Mouse (Mus musculus) stomach, embryonic 14.5 days (tissue): ENCODE data around the gene Bzw1. TPM values are rescaled to one million over a fixed set of nuclear protein-coding genes. Genes with fewer than 3 reads are reported as not detected.
A peak's percentile ranks its signal among the peaks of the same experiment; 100 is the strongest.

Experiments used
- ATAC-seq: fragments of 200-750 bp; cut with Nextera tagmentation; 2 replicates; pipeline ENCODE4 v1.8.0; 2017; ENCODE audit warnings: low read depth, moderate TSS enrichment; ENCODE audit not compliant: insufficient number of reproducible peaks, insufficient read depth, low FRiP score
- H3K27ac ChIP-seq: fragments of 300-500 bp; sonication (generic); 2 replicates; pipeline ENCODE4 v1.5.1; 2014; ENCODE audit warnings: mild to moderate bottlenecking, low read length, moderate library complexity, mixed read lengths
- H3K27me3 ChIP-seq: fragments of 300-500 bp; sonication (generic); 2 replicates; pipeline ENCODE4 v1.6.1; 2014; ENCODE audit warnings: low read length, control low read depth, mixed read lengths; ENCODE audit not compliant: control insufficient read depth, insufficient read depth
- H3K36me3 ChIP-seq: fragments of 300-500 bp; sonication (generic); 2 replicates; pipeline ENCODE4 v1.6.1; 2014; ENCODE audit warnings: mild to moderate bottlenecking, control low read depth, low read length, moderate library complexity, mixed read lengths; ENCODE audit not compliant: control insufficient read depth, insufficient read depth
- H3K4me1 ChIP-seq: fragments of 300-500 bp; sonication (generic); 2 replicates; pipeline ENCODE4 v1.6.1; 2014; ENCODE audit warnings: low read length, control low read depth, mixed read lengths; ENCODE audit not compliant: control insufficient read depth, insufficient read depth
- H3K4me2 ChIP-seq: fragments of 300-500 bp; sonication (generic); replicated peaks from 2 replicates; pipeline ENCODE4 v1.6.1; 2014; ENCODE audit warnings: low read depth, low read length, control low read depth
- H3K4me3 ChIP-seq: fragments of 300-500 bp; sonication (generic); 2 replicates; pipeline ENCODE4 v1.5.1; 2014; ENCODE audit warnings: low read depth, low read length, control low read depth
- H3K9ac ChIP-seq: fragments of 300-500 bp; sonication (generic); replicated peaks from 2 replicates; pipeline ENCODE4 v1.6.1; 2014; ENCODE audit warnings: low read depth, mild to moderate bottlenecking, control low read depth, low read length, moderate library complexity, mixed read lengths
- H3K9me3 ChIP-seq: fragments of 300-500 bp; sonication (generic); 2 replicates; pipeline ENCODE4 v1.6.1; 2016; ENCODE audit warnings: low read depth, low read length, control low read depth; ENCODE audit not compliant: control insufficient read depth
- WGBS: fragments of 180-500 bp; shearing (Covaris S2); extraction: QIAGEN DNeasy Blood & Tissue Kit; methylation state at CpG from one replicate; pipeline ENCODE4 v1.1.7; 2014; 5-methylcytosine and 5-hydroxymethylcytosine counted together
- polyA plus RNA-seq: library from polyadenylated mRNA; unstranded; fragments of >200 nt; fragmentation: Nextera tagmentation; extraction: Ambion mirVana; gene quantifications from 2 replicates; pipeline ENCODE4 v1.2.1, GENCODE M21; 2014

The Bzw1 gene
- polyA plus RNA-seq, 1 experiment from 2014 or later = 362 TPM

DNA sequence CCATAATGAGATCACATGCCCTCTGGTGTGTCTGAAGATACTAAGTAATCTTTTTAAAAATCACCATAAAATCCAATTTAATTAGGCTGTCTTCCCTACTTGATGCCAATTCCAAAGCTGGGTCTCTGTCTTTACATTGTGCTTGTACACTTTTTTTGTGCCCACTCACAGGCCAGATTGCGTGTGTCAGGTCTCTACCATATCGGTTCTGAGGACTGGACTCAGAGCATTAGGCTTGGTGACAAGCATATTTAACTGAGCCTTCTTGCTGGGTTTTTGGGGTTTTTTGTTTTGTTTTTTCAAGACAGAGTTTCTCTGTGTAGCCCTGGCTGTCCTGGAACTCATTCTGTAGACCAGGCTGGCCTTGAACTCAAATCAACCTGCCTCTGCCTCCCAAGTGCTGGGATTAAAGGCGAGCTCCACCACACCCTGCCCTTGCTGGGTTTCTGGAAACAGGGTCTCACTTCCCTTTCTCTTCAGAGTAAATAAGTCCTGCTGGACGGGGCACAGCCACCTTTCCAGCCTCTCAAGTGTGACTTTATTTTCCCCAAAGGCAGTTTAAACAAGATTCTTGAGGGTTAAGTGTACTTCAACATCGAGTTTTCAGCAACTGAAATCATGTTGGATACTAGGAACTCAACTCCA lies 17.0 kb downstream of the Bzw1 start:
- no peaks in the 10 kb centered on the region for H3K27me3 ChIP-seq
- H3K9me3 ChIP-seq = no peaks in the 10 kb centered on the region
- no peak overlapping the region for H3K27ac ChIP-seq
- ATAC-seq = no peak
- H3K4me2 ChIP-seq = no peak overlapping the region
- peaks cover 70% of the 10 kb centered on the region for H3K36me3 ChIP-seq
- no peaks in the 10 kb centered on the region for H3K4me1 ChIP-seq
- no peak overlapping the region for H3K9ac ChIP-seq
- no peak overlapping the region for H3K4me3 ChIP-seq
- 77% methylated on average over 5 of the region's 5 CpGs for WGBS

GRCm38 (mm10) chr1:58410198-58410588 lies 17.5 kb downstream of the Bzw1 start:
- Histone ChIP-seq H3K9me3 (no peaks in the 10 kb centered on the region), H3K4me2 (no peak overlapping the region), H3K9ac (no peak overlapping the region), H3K36me3 (peaks cover 74% of the 10 kb centered on the region), H3K4me1 (no peaks in the 10 kb centered on the region), H3K27ac (no peak overlapping the region), H3K4me3 (no peak overlapping the region), H3K27me3 (no peaks in the 10 kb centered on the region)
- ATAC-seq = no peak
- WGBS = 78% methylated on average over 3 of the region's 3 CpGs

DNA sequence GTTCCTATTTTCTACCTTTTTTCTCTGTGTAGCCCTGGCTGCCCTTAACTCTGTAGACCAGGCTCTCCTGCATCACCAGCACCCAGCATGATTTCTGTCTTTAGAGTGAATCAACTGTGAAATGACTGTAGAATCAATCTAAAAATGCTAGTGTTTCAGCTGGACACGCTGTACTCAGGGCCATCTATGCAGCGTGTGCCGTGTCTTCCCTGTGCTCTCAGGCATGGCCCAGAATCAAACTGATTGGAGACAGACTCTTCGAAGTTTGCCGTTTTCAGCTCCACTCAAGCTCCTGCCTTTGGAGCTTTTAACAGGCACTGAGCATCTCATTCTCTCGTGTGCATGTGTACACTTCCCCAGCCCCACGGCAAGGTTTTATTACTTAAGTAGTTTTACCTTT lies 18.1 kb downstream of the Bzw1 start:
- Histone ChIP-seq H3K4me1 (no peaks in the 10 kb centered on the region), H3K9ac (no peak overlapping the region), H3K4me2 (no peak overlapping the region), H3K27ac (no peak overlapping the region), H3K9me3 (no peaks in the 10 kb centered on the region), H3K36me3 (peaks cover 74% of the 10 kb centered on the region), H3K27me3 (no peaks in the 10 kb centered on the region), H3K4me3 (no peak overlapping the region)
- 90% methylated on average over 7 of the region's 7 CpGs for WGBS
- no peak for ATAC-seq

- Histone ChIP-seq H3K4me1 (no peaks in the 10 kb centered on the region), H3K4me3 (no peak overlapping the region), H3K4me2 (no peak overlapping the region), H3K36me3 (peaks cover 91% of the 10 kb centered on the region), H3K9me3 (no peaks in the 10 kb centered on the region), H3K9ac (no peak overlapping the region), H3K27me3 (no peaks in the 10 kb centered on the region), H3K27ac (no peak overlapping the region)
- ATAC-seq = no peak
- WGBS = 29% methylated on average over 1 of the region's 1 CpGs
Observed at GRCm38 (mm10) chr1:58415442-58415841, 22.7 kb downstream of the Bzw1 start.

GRCm38 (mm10) chr1:58416048-58416447 lies 23.4 kb downstream of the Bzw1 start:
- Histone ChIP-seq H3K9me3 (no peaks in the 10 kb centered on the region), H3K36me3 (peaks cover 87% of the 10 kb centered on the region), H3K4me1 (peaks cover 2% of the 10 kb centered on the region; the same call in 1 of the 2 replicates), H3K4me3 (no peak overlapping the region), H3K27ac (no peak overlapping the region), H3K27me3 (no peaks in the 10 kb centered on the region), H3K9ac (no peak overlapping the region), H3K4me2 (no peak overlapping the region)
- no peak for ATAC-seq
- WGBS = 87% methylated on average over 2 of the region's 2 CpGs

GRCm38 (mm10) chr1:58420032-58420431 lies 27.3 kb downstream of the Bzw1 start:
- Histone ChIP-seq H3K36me3 (peaks cover 56% of the 10 kb centered on the region), H3K27me3 (no peaks in the 10 kb centered on the region), H3K9me3 (no peaks in the 10 kb centered on the region), H3K4me1 (peaks cover 17% of the 10 kb centered on the region; the same call in 1 of the 2 replicates), H3K4me3 (no peak overlapping the region), H3K9ac (no peak overlapping the region), H3K27ac (no peak overlapping the region), H3K4me2 (no peak overlapping the region)
- no peak for ATAC-seq
- 79% methylated on average over 10 of the region's 10 CpGs for WGBS

- H3K9ac ChIP-seq = no peak overlapping the region
- H3K27ac ChIP-seq = no peak overlapping the region
- H3K4me3 ChIP-seq = no peak overlapping the region
- peaks cover 17% of the 10 kb centered on the region; the same call in 1 of the 2 replicates for H3K4me1 ChIP-seq
- H3K27me3 ChIP-seq = no peaks in the 10 kb centered on the region
- no peaks in the 10 kb centered on the region for H3K9me3 ChIP-seq
- H3K4me2 ChIP-seq = peak overlapping the region; percentile 68; the same call in 1 of the 2 replicates
- no peak for ATAC-seq
- 50% methylated on average over 7 of the region's 7 CpGs for WGBS
- H3K36me3 ChIP-seq = peaks cover 49% of the 10 kb centered on the region
Observed at GRCm38 (mm10) chr1:58420961-58421360, 28.3 kb downstream of the Bzw1 start.

DNA sequence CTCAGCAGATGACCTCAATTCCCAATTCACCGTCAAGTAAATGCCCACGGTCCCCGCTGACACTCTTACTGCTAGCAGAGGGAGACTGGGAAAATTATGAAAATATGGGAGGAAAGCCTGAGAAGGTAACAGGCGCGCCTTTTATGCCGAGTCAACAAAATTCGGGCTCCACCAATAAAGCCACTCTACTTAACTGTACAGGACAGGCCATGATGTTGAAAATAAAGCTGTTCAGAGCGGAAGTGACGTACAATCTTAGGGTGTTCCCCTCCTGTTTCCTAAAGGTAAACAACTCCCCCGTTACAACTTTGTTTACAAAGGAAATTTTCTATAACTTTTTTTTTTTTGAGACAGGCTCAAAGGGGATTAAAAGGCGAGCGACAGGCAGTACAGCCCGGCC lies 30.2 kb downstream of the Bzw1 start:
- H3K4me1 ChIP-seq = peaks cover 17% of the 10 kb centered on the region; the same call in 1 of the 2 replicates
- peak overlapping the region; percentile 100; the same call in 1 of the 2 replicates for H3K27ac ChIP-seq
- peak; percentile 50; the same call in 1 of the 2 replicates for ATAC-seq
- no peaks in the 10 kb centered on the region for H3K27me3 ChIP-seq
- H3K9ac ChIP-seq = peak overlapping the region; percentile 98
- H3K4me3 ChIP-seq = peak overlapping the region; percentile 100
- WGBS = 4% methylated on average over 13 of the region's 13 CpGs
- H3K4me2 ChIP-seq = peak overlapping the region; percentile 68
- no peaks in the 10 kb centered on the region for H3K9me3 ChIP-seq
- peaks cover 33% of the 10 kb centered on the region for H3K36me3 ChIP-seq
